Mouse (Mus musculus): ENCODE results near the gene Crim1. TPM values are rescaled to one million over a fixed set of nuclear protein-coding genes. Genes with fewer than 3 reads are reported as not detected.

The Crim1 gene
- 0.61 and 0.85 TPM in 2 replicates for total RNA-seq (2023)

DNA sequence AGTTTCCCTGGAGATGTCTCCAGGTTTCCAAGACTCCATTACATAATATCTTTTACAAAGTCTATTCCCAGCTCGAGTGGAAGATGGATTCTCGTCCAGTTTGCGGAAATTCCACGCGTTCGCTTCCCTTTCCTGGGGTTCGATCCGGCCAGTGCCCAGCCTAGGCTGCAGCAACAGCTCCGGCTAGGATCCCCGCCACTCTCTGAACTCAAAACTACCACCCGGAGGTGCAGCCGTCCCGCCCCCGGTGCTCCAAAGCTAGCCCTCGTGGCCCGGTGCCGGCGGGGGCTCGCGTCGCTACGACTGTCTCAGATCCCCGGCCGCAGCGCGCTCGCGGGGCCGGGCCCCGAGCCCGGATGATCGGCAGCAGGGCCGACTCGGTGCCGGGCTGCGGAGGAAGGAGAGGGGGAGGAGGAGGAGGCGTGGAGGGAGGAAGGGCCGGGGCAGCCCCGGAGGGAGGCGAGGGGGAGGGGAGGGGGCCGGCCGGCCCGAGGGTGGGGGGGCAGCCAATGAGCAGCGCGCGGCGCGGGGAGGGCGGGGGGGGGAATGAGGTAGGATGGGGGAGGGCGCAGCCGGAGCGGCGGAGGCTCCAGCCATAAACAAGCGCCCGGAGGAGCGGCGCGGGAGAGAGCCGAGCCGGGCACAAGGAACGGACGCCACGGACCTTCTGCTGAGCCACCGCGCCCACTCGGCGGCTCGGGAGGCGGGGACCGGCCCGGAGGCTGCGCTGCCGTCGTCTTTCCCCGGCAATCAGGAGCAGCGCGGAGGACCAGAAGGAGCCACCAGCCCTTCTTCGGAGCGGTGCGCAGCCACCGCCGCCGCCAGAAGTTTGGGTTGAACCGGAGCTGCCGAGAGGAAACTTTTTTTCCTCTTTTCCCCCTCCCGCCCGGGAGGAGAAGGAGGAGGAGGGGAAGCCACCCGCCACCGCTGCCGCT lies at the start of gene Crim1:
Crim1 (plus strand) TSS at position 623 of the 935 bp plus-strand sequence.

DNA sequence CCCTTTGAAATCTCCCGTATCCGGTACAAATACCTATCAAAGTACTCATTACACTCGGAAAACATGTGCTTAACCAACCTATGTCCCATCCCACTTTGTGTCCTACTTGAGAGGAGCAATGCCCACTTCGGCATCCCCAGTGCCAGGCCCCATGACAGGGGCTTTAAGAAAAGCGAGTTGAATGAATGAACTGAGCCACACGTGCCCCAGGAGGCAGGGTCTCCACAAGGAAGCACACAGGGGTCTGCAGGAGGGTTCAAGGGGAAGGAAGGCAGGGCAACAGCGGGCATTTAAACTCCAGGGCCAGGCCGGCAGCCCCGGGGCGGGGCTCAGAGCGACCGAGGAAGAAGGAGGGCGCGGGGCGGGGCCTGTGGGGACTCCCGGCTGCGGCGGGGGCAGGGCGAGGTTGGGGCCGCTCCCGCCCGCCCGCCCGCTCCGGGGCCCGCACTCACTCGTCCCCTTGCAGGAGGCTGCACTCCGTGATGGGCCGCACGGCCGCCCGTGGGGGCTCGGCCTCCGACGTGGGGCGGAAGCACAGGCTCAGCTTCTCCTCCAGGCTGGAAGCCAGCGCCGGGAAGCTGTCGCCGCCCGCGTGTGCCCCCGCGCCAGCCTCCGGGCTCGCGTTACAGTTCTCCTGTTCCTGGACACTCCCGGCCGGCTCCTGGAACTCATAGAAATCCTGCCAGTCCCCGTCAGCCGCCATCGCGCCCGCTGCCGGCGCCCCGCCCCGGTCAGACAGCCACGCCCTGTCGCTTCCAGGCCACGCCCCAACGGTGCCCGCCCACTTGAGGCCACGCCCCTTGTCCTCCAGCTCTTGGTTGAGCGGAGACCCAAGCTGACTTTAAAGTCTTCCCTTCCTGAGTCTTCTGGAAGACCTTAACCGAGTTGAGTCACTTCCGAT lies 217.6 kb downstream of the Crim1 start, which contains the start of gene Fez2:
Fez2 (minus strand) TSS at position 772 of the 901 bp plus-strand sequence.

Other genes with a start within 250 kb of the Crim1 start
- 15.9 and 18.4 TPM in 2 replicates for gene Fez2, start 217.9 kb downstream of the Crim1 start, total RNA-seq (2023)